Mouse (Mus musculus) lung, embryonic 15.5 days (tissue): Measurements from ENCODE around the gene Rbbp7. TPM values are rescaled to one million over a fixed set of nuclear protein-coding genes. Genes with fewer than 3 reads are reported as not detected.

ENCODE experiments used
- polyA plus RNA-seq: library from polyadenylated mRNA; unstranded; fragments of >200 nt; fragmentation: Nextera tagmentation; extraction: Ambion mirVana; gene quantifications from 2 replicates; pipeline ENCODE4 v1.2.1, GENCODE M21; 2015

The Rbbp7 gene
- polyA plus RNA-seq, 1 experiment from 2014 or later: 561 TPM

Other genes starting within 250 kb of the Rbbp7 start
- gene Reps2, start 116.8 kb upstream of the Rbbp7 start, polyA plus RNA-seq: 0.52 and 0.61 TPM in 2 replicates
- gene Txlng, start 69.1 kb downstream of the Rbbp7 start, polyA plus RNA-seq: 12.2 and 13.1 TPM in 2 replicates
- 39.9 and 41.5 TPM in 2 replicates for gene Syap1, start 128.0 kb downstream of the Rbbp7 start, polyA plus RNA-seq
- 90.0 and 90.9 TPM in 2 replicates for gene Ctps2, start 140.8 kb downstream of the Rbbp7 start, polyA plus RNA-seq
- gene S100g, start 204.2 kb downstream of the Rbbp7 start, polyA plus RNA-seq: 0.89 and 2.6 TPM in 2 replicates